Mouse (Mus musculus): ENCODE data around the gene Cwc22.
A peak's percentile ranks its signal among the peaks of the same experiment; 100 is the strongest.

Gene Cwc22

GRCm38 (mm10) chr2:77970556-77970955 lies 24.4 kb upstream of the Cwc22 start:
- no peak for DNase-seq (ENCODE audit: low read depth, low spot score)

- DNase-seq (ENCODE audit: low read depth, low spot score): no peak
Measured at GRCm38 (mm10) chr2:77969956-77970355, 23.8 kb upstream of the Cwc22 start.

- no peak for DNase-seq (ENCODE audit: low read depth, low spot score)
Measured at GRCm38 (mm10) chr2:77962450-77963193, 16.4 kb upstream of the Cwc22 start.

GRCm38 (mm10) chr2:77961256-77961655 lies 15.1 kb upstream of the Cwc22 start:
- no peak for DNase-seq (ENCODE audit: low read depth, low spot score)

DNA sequence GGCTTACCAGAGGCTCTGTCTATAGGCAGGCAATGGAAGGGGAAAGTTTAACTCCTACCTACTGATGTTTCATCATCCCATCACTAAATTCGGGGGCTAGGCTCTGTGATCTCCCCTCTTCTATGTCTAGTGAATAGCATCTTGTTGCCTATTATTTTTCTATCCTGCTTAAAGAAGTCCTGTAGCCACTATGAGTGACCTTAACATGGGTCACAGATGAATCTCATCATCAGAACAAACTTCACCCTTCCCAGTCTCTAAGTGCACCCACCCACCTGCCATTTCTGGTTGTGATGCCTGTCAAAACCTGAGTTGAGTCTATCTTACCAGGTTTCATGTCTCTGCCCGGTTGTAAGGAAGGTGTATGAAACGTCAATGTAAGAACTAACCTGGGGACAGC lies 14.5 kb upstream of the Cwc22 start:
- no peak for DNase-seq (ENCODE audit: low read depth, low spot score)

GRCm38 (mm10) chr2:77959341-77959740 lies 13.2 kb upstream of the Cwc22 start:
- DNase-seq (ENCODE audit: low read depth, low spot score): no peak

- DNase-seq (ENCODE audit: low read depth, low spot score): no peak
Measured at GRCm38 (mm10) chr2:77951415-77951913, 5.3 kb upstream of the Cwc22 start.

DNA sequence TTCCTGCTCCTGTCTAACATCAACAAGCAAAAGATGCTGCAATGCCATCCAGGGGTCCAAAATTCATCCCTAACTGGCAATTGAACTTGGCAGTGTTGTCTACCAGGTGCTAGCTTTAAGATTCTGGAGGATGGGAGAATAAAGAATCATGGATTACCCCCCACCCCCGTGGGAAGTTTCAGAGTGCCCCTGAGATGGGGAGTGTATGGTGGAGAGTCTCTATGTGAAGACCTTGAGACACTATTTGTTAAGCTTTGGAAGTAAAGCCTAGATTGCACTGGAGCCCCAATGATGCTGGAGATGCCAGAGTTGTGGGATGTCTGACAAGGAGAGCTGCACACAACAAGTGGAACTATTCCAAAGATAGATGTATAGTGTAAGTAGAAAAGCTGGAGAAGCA lies 3.9 kb upstream of the Cwc22 start:
- no peak for DNase-seq (ENCODE audit: low read depth, low spot score)

DNA sequence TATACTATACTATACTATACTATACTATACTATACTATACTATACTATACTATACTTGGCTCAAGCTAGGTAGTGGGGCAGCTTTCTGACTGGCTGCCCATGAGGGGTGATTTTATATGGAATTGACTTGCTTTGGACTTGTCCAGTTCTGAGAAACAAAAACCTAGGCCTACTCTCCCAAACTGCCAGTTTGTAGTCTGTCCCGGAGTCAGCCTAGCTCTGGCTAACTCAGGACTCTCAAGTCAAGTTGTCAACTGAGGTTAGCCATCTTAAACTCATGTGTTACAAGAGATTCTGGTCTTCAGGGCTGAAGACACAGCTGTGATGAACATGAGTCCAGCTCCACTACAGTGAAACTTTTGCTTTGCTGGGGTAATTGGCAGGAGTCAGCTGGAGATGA lies 3.3 kb upstream of the Cwc22 start:
- no peak for DNase-seq (ENCODE audit: low read depth, low spot score)

DNA sequence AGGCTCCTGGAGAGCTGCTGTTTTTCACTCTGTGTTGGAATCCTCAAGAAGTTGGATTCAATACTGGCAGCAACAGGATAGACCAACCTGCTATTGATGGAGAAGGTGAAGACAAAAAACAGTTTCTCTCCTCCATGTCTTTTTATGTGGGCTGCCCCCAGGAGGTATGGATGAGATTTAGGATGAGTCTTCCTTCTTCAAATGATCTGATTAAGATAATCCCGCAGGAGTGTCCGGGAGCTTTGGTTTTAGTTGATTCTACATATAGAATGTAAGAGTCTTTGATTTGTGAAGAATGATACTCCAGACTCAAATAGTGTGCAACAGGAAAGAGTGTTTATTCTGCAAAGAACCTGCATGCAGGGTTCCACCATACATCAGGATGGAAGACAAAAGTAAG lies 2.7 kb upstream of the Cwc22 start:
- no peak for DNase-seq (ENCODE audit: low read depth, low spot score)

DNA sequence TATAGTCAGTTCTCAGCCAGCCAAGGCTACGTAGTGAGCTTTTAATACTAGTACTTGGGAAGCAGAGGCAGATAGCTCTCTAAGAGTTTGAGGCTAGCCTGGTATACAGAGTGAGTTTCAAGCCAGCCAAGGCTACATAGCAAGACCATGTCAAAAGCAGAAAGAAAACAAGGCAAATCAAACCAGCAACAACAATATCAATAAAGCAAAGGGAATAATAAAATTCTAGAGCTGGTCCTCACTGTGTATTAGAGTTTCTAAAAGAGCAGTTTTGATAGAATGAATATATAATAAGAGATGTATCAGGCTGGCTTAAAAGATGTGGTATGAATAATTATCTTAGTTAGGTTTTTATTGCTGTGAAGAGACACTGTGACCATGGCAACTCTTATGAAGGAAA lies 2.0 kb upstream of the Cwc22 start:
- DNase-seq (ENCODE audit: low read depth, low spot score): no peak

GRCm38 (mm10) chr2:77947161-77947870 lies 1.1 kb upstream of the Cwc22 start:
- DNase-seq (ENCODE audit: low read depth, low spot score): no peak

DNA sequence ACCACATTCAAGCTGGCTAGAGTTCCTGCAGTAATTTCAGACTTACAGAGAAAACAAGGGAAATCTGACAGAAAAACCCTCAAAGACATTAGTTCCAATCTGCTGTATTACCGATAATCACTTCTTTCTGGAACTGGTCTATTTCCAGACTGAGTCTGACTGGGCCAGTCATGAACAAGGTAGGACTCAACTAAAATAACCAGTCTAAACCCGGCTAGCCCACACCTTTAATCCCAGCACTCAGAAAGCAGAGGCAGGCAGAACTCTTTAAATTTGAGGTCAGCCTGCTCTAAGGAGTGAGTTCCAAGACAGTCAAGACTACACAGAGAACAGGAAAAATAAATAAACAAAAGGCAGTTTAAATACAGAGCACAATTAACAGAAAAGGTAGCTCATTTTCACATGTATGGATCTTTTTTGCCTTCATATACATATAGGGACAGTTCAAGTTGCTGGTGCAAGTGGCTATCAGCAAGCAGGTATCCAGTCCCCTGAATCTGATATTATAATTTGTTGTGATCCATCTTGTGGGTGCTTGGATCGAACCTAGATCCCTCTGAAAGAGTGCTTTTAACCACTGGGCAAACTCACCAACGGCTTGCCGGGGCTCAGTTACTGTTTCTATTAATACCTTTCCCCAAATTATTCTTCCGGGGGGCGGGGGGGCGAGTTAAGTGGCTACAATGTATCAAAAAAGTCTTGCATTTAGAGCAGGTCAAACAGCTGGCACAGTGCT lies 1.1 kb downstream of the Cwc22 start:
- no peak for DNase-seq (ENCODE audit: low read depth, low spot score)

DNA sequence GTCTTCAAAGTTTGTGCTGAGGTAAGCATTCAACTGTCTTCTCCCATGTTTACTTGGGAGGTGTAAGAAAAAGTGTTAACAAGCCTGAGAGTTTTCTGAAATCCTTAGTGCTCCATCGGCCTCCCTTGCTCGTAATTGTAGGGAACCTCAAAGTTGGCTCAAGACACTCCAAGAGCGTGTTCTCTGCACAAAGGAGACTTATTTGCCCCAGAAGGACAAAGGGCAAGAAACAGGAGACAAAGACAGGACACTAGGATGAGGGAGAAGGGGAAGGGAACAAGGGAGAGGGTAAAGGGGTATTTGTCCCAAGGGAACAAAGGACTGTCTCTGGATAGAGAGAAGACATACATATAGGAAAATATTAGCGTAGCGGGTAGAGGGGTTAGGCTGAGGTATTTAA lies 1.9 kb downstream of the Cwc22 start:
- no peak for DNase-seq (ENCODE audit: low read depth, low spot score)

GRCm38 (mm10) chr2:77941944-77942343 lies 4.2 kb downstream of the Cwc22 start:
- DNase-seq (ENCODE audit: low read depth, low spot score): no peak

DNA sequence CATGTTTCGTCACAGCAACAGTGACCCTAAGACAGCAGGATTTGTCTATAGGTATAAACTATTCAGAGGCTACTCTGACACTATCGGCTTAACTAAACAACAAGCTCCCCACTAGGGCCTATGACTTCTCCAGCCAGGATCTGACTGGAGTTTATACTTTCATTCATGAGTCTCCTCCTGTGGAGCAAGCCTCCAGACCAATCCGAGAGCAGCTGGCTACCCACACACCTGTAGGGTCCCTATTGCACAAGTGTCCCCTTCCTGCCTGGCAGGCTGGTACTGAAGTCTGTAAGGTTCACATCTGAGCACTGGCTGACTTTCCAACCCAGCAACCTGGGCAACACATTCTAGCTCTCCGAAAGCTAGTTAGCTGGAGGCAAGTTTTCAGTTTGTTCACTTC lies 7.9 kb downstream of the Cwc22 start:
- no peak for DNase-seq (ENCODE audit: low read depth, low spot score)

- no peak for DNase-seq (ENCODE audit: low read depth, low spot score)
Measured at GRCm38 (mm10) chr2:77937818-77938217, 8.4 kb downstream of the Cwc22 start.

- DNase-seq (ENCODE audit: low read depth, low spot score): no peak
Measured at GRCm38 (mm10) chr2:77934138-77934537, 12.0 kb downstream of the Cwc22 start.

- DNase-seq (ENCODE audit: low read depth, low spot score): peak; percentile 62
Measured at GRCm38 (mm10) chr2:77933630-77934029, 12.5 kb downstream of the Cwc22 start.

DNA sequence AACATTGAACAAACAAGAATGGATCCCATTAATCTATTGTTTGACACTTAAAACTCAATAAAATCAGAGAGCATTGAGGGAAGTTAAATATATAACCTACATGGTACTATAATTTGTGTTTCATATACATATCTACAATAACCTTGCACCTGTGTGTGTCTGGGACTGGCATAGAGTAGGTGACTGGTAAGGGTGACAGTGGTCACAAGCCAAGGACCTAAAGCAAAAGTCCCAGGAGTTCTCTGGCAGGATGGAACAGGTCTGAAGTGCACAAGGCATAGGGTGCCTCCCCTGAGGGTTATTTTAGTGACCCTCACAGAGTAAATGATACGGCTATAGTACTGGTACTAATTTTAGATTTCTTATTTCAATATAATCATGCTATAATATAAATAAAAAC lies 14.2 kb downstream of the Cwc22 start:
- DNase-seq (ENCODE audit: low read depth, low spot score): no peak

- peak; percentile 54 for DNase-seq (ENCODE audit: low read depth, low spot score)
Measured at GRCm38 (mm10) chr2:77928352-77928751, 17.8 kb downstream of the Cwc22 start.

DNA sequence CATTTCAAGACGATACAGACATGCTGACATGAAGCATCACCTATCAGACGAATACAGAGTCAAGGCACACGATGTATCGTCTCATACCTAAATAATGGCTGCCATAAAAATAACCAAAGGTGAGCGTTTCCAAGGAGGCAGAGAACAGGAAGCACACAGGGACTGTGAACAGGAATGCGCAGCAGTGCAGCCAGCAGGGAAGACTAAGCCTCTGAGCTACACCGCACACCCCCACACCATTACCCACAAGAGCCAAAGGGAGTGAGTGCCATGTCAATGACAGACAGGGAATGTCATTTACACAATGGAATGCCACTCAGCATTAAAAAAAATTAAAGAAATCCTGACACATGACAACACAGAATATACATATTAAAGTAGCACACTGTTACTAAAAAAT lies 19.7 kb downstream of the Cwc22 start:
- peak; percentile 77 for DNase-seq (ENCODE audit: low read depth, low spot score)
